Mouse (Mus musculus): ENCODE results near the gene Kcnb1.

Gene Kcnb1

GRCm38 (mm10) chr2:167139801-167140269 is 50.1 kb downstream of the Kcnb1 start:
- H3K36me3 ChIP-seq (ENCODE audit: control insufficient read depth, insufficient read depth, low read length, poor library complexity, severe bottlenecking) = no peaks in the 10 kb centered on the region
- no peaks in the 10 kb centered on the region for H3K27me3 ChIP-seq (ENCODE audit: control insufficient read depth, insufficient read depth, low read length, poor library complexity, severe bottlenecking)
- DNase-seq (ENCODE audit: low read depth, low spot score) = peak; percentile 60

GRCm38 (mm10) chr2:167138611-167139010 is 51.3 kb downstream of the Kcnb1 start:
- DNase-seq (ENCODE audit: low read depth, low spot score) = peak; percentile 62
- Histone ChIP-seq H3K27me3 (ENCODE audit: control insufficient read depth, insufficient read depth, low read length, poor library complexity, severe bottlenecking) (no peaks in the 10 kb centered on the region), H3K36me3 (ENCODE audit: control insufficient read depth, insufficient read depth, low read length, poor library complexity, severe bottlenecking) (no peaks in the 10 kb centered on the region)

- no peaks in the 10 kb centered on the region for H3K36me3 ChIP-seq (ENCODE audit: control insufficient read depth, insufficient read depth, low read length, poor library complexity, severe bottlenecking)
- no peaks in the 10 kb centered on the region for H3K27me3 ChIP-seq (ENCODE audit: control insufficient read depth, insufficient read depth, low read length, poor library complexity, severe bottlenecking)
- no peak for DNase-seq (ENCODE audit: low read depth, low spot score)
Measured at GRCm38 (mm10) chr2:167136909-167137308, 53.0 kb downstream of the Kcnb1 start.

GRCm38 (mm10) chr2:167132041-167132440 is 57.9 kb downstream of the Kcnb1 start:
- no peak for DNase-seq (ENCODE audit: low read depth, low spot score)
- no peaks in the 10 kb centered on the region for H3K36me3 ChIP-seq (ENCODE audit: control insufficient read depth, insufficient read depth, low read length, poor library complexity, severe bottlenecking)
- H3K27me3 ChIP-seq (ENCODE audit: control insufficient read depth, insufficient read depth, low read length, poor library complexity, severe bottlenecking) = no peaks in the 10 kb centered on the region

GRCm38 (mm10) chr2:167130050-167130770 is 59.7 kb downstream of the Kcnb1 start:
- Histone ChIP-seq H3K36me3 (ENCODE audit: control insufficient read depth, insufficient read depth, low read length, poor library complexity, severe bottlenecking) (no peaks in the 10 kb centered on the region), H3K27me3 (ENCODE audit: control insufficient read depth, insufficient read depth, low read length, poor library complexity, severe bottlenecking) (no peaks in the 10 kb centered on the region)
- no peak for DNase-seq (ENCODE audit: low read depth, low spot score)

- H3K36me3 ChIP-seq (ENCODE audit: control insufficient read depth, insufficient read depth, low read length, poor library complexity, severe bottlenecking) = no peaks in the 10 kb centered on the region
- no peak for DNase-seq (ENCODE audit: low read depth, low spot score)
- H3K27me3 ChIP-seq (ENCODE audit: control insufficient read depth, insufficient read depth, low read length, poor library complexity, severe bottlenecking) = no peaks in the 10 kb centered on the region
Measured at GRCm38 (mm10) chr2:167129608-167129955, 60.4 kb downstream of the Kcnb1 start.

- peak; percentile 70 for DNase-seq (ENCODE audit: low read depth, low spot score)
Measured at GRCm38 (mm10) chr2:167128699-167129607, 61.0 kb downstream of the Kcnb1 start.

GRCm38 (mm10) chr2:167127404-167127803 is 62.6 kb downstream of the Kcnb1 start:
- H3K36me3 ChIP-seq (ENCODE audit: control insufficient read depth, insufficient read depth, low read length, poor library complexity, severe bottlenecking) = no peaks in the 10 kb centered on the region
- DNase-seq (ENCODE audit: low read depth, low spot score) = no peak
- H3K27me3 ChIP-seq (ENCODE audit: control insufficient read depth, insufficient read depth, low read length, poor library complexity, severe bottlenecking) = no peaks in the 10 kb centered on the region

More at GRCm38 (mm10) chr2:167128699-167129607, 61.0 kb downstream of the Kcnb1 start:
- Histone ChIP-seq H3K27me3 (ENCODE audit: control insufficient read depth, insufficient read depth, low read length, poor library complexity, severe bottlenecking) (no peaks in the 10 kb centered on the region), H3K36me3 (ENCODE audit: control insufficient read depth, insufficient read depth, low read length, poor library complexity, severe bottlenecking) (no peaks in the 10 kb centered on the region)

- no peak for DNase-seq (ENCODE audit: low read depth, low spot score)
- Histone ChIP-seq H3K36me3 (ENCODE audit: control insufficient read depth, insufficient read depth, low read length, poor library complexity, severe bottlenecking) (no peaks in the 10 kb centered on the region), H3K27me3 (ENCODE audit: control insufficient read depth, insufficient read depth, low read length, poor library complexity, severe bottlenecking) (no peaks in the 10 kb centered on the region)
Measured at GRCm38 (mm10) chr2:167125781-167126180, 64.2 kb downstream of the Kcnb1 start.

- Histone ChIP-seq H3K36me3 (ENCODE audit: control insufficient read depth, insufficient read depth, low read length, poor library complexity, severe bottlenecking) (no peaks in the 10 kb centered on the region), H3K27me3 (ENCODE audit: control insufficient read depth, insufficient read depth, low read length, poor library complexity, severe bottlenecking) (no peaks in the 10 kb centered on the region)
- DNase-seq (ENCODE audit: low read depth, low spot score) = no peak
Measured at GRCm38 (mm10) chr2:167123936-167124335, 66.0 kb downstream of the Kcnb1 start.

GRCm38 (mm10) chr2:167122737-167123136 is 67.2 kb downstream of the Kcnb1 start:
- Histone ChIP-seq H3K27me3 (ENCODE audit: control insufficient read depth, insufficient read depth, low read length, poor library complexity, severe bottlenecking) (no peaks in the 10 kb centered on the region), H3K36me3 (ENCODE audit: control insufficient read depth, insufficient read depth, low read length, poor library complexity, severe bottlenecking) (no peaks in the 10 kb centered on the region)
- DNase-seq (ENCODE audit: low read depth, low spot score) = no peak

GRCm38 (mm10) chr2:167121996-167122395 is 68.0 kb downstream of the Kcnb1 start:
- Histone ChIP-seq H3K36me3 (ENCODE audit: control insufficient read depth, insufficient read depth, low read length, poor library complexity, severe bottlenecking) (no peaks in the 10 kb centered on the region), H3K27me3 (ENCODE audit: control insufficient read depth, insufficient read depth, low read length, poor library complexity, severe bottlenecking) (no peaks in the 10 kb centered on the region)
- no peak for DNase-seq (ENCODE audit: low read depth, low spot score)

GRCm38 (mm10) chr2:167121228-167121627 is 68.7 kb downstream of the Kcnb1 start:
- H3K27me3 ChIP-seq (ENCODE audit: control insufficient read depth, insufficient read depth, low read length, poor library complexity, severe bottlenecking) = no peaks in the 10 kb centered on the region
- H3K36me3 ChIP-seq (ENCODE audit: control insufficient read depth, insufficient read depth, low read length, poor library complexity, severe bottlenecking) = no peaks in the 10 kb centered on the region
- no peak for DNase-seq (ENCODE audit: low read depth, low spot score)

- Histone ChIP-seq H3K36me3 (ENCODE audit: control insufficient read depth, insufficient read depth, low read length, poor library complexity, severe bottlenecking) (no peaks in the 10 kb centered on the region), H3K27me3 (ENCODE audit: control insufficient read depth, insufficient read depth, low read length, poor library complexity, severe bottlenecking) (no peaks in the 10 kb centered on the region)
Measured at GRCm38 (mm10) chr2:167120186-167120830, 69.6 kb downstream of the Kcnb1 start.

GRCm38 (mm10) chr2:167118046-167118445 is 71.9 kb downstream of the Kcnb1 start:
- no peaks in the 10 kb centered on the region for H3K36me3 ChIP-seq (ENCODE audit: control insufficient read depth, insufficient read depth, low read length, poor library complexity, severe bottlenecking)
- DNase-seq (ENCODE audit: low read depth, low spot score) = no peak
- no peaks in the 10 kb centered on the region for H3K27me3 ChIP-seq (ENCODE audit: control insufficient read depth, insufficient read depth, low read length, poor library complexity, severe bottlenecking)

More at GRCm38 (mm10) chr2:167120186-167120830, 69.6 kb downstream of the Kcnb1 start:
- no peak for DNase-seq (ENCODE audit: low read depth, low spot score)
